Mouse (Mus musculus): Measurements from ENCODE around the gene Lnx1.

GRCm38 (mm10) chr5:74659281-74659680, 43.4 kb downstream of the Lnx1 start:
- TF ChIP-seq POLR2A (IDR thresholded peaks at IDR 0.05; ENCODE audit: low read depth, low read length), result no peak
- no peak for TF ChIP-seq CTCF (IDR thresholded peaks at IDR 0.05; ENCODE audit: extremely low read depth, insufficient read depth, insufficient read length, insufficient replicate concordance)
